Mouse (Mus musculus) liver, postnatal 0 days (tissue): ENCODE measurements around the gene Elovl5.

Source experiments
- CTCF ChIP-seq: sonication (generic); IDR thresholded peaks from 2 replicates; pipeline ENCODE4 v1.5.1; 2016; ENCODE audit warnings: antibody characterized with exemption, low read depth
- EP300 ChIP-seq: IDR thresholded peaks from 2 replicates; pipeline ENCODE4 v1.6.1; 2016; ENCODE audit warnings: antibody characterized with exemption, low read depth, mild to moderate bottlenecking

DNA sequence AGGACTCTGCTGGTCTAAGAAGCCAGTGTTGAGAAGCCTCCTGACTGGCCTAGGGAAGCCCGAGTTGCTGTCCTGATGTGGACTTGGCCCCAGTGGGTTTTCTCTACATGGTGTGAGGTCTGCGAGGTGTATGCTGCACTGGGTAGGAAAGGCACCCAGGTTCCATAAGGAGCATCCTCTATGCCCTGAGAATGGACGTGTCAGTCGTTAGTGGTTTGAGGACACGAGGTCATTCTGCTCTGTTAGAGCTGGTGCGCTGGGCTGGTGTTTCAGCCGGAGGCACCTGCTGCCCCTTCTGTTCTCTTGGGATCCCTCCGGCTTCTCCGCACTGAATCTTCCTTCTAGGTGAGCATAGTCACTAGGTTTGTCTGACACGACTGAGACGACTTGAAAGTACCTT is 7.0 kb downstream of the Elovl5 start:
- no peak for TF ChIP-seq CTCF
- no peak for TF ChIP-seq EP300
